In the genomic region with DNA sequence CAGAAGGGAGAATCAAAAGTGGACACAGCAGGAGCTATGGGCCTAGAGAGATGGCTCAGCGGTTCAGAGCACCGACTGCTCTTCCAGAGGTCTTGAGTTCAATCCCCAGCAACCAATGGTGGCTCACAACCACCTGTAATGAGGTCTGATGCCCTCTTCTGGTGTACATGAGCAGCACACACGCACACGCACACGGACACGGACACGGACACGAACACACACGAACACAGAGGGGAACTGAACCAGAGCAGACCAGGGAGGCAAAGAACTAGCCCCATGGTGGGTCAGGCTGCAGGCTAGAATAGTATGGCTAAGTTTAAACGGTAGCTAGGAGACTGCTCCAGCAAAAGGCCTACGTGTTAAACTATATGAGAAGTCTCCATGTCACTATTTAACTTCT, we compare ENCODE assay signal across 21 mouse cellular contexts. TPM values are rescaled to one million over a fixed set of nuclear protein-coding genes. Genes with fewer than 3 reads are reported as not detected.
A peak's percentile ranks its signal among the peaks of the same experiment; 100 is the strongest.
DNase-seq lines count a peak whose midpoint lies in the region; ATAC-seq and TF ChIP-seq lines count a peak whose summit lies in the region.
"Had no signal": no experiment of that assay in that cellular context is flagged by ENCODE, and none has a peak within 500 bp of the region (broad histone marks: within the 10 kb centered on the region; RNA-seq: fewer than 3 reads in every experiment).

No protein-coding gene starts in this region.

- no peaks in the 10 kb centered on the region for H3K9me3 ChIP-seq in kidney, postnatal 0 days (replicated peaks; ENCODE audit: low read length)
- no peaks in the 10 kb centered on the region for H3K9me3 ChIP-seq in midbrain, embryonic 11.5 days (ENCODE audit: control insufficient read depth, low read length)
- no peaks in the 10 kb centered on the region for H3K9me3 ChIP-seq in midbrain, embryonic 14.5 days (ENCODE audit: control insufficient read depth, low read length)
- H3K9me3 ChIP-seq: embryonic facial prominence, embryonic 12.5 days; forebrain, embryonic 12.5 days; heart, embryonic 15.5 days; hindbrain, embryonic 13.5 days had no signal

- TF ChIP-seq POLR2A in embryonic fibroblast, embryonic 13.5 days (IDR thresholded peaks at IDR 0.05; ENCODE audit: low read depth, low read length): no peak

- 90% methylated on average over 11 of the region's 11 CpGs for WGBS in kidney, postnatal 0 days
- WGBS in midbrain, embryonic 11.5 days: 93% methylated on average over 11 of the region's 11 CpGs
- 97% methylated on average over 11 of the region's 11 CpGs for WGBS in midbrain, embryonic 14.5 days

- no peak overlapping the region for H3K4me2 ChIP-seq in kidney, postnatal 0 days (ENCODE audit: low read length)
- no peak overlapping the region for H3K4me2 ChIP-seq in midbrain, embryonic 11.5 days
- H3K4me2 ChIP-seq in midbrain, embryonic 14.5 days (ENCODE audit: low read length): no peak overlapping the region
- H3K4me2 ChIP-seq: embryonic facial prominence, embryonic 12.5 days; forebrain, embryonic 12.5 days; heart, embryonic 11.5 days; heart, embryonic 15.5 days; hindbrain, embryonic 13.5 days had no signal

- H3K36me3 ChIP-seq in kidney, postnatal 0 days (ENCODE audit: insufficient read depth, low read length): peaks cover 54% of the 10 kb centered on the region
- peaks cover 31% of the 10 kb centered on the region for H3K36me3 ChIP-seq in midbrain, embryonic 11.5 days (ENCODE audit: control insufficient read depth, insufficient read depth, low read length)
- peaks cover 96% of the 10 kb centered on the region for H3K36me3 ChIP-seq in midbrain, embryonic 14.5 days (ENCODE audit: control insufficient read depth, insufficient read depth, low read length)

- H3K27me3 ChIP-seq in kidney, postnatal 0 days (ENCODE audit: insufficient read depth, low read length): no peaks in the 10 kb centered on the region
- no peaks in the 10 kb centered on the region for H3K27me3 ChIP-seq in midbrain, embryonic 11.5 days (ENCODE audit: control insufficient read depth, insufficient read depth, low read length)
- no peaks in the 10 kb centered on the region for H3K27me3 ChIP-seq in midbrain, embryonic 14.5 days (ENCODE audit: control insufficient read depth, insufficient read depth, low read length)
- H3K27me3 ChIP-seq: embryonic facial prominence, embryonic 12.5 days; forebrain, embryonic 12.5 days; heart, embryonic 15.5 days; hindbrain, embryonic 13.5 days had no signal

- TF ChIP-seq CTCF in kidney, postnatal 0 days (IDR thresholded peaks at IDR 0.05; ENCODE audit: low read depth): peak; percentile 25; the same call in 1 of the 2 replicates
- TF ChIP-seq CTCF in embryonic fibroblast, embryonic 13.5 days (IDR thresholded peaks at IDR 0.05; ENCODE audit: borderline replicate concordance, insufficient read depth, low read length): peak; percentile 8; the same call in 1 of the 2 replicates

- H3K27ac ChIP-seq in kidney, postnatal 0 days: peak overlapping the region; percentile 60; the same call in 1 of the 2 replicates
- H3K27ac ChIP-seq in midbrain, embryonic 11.5 days (ENCODE audit: low read depth, low read length): no peak overlapping the region
- H3K27ac ChIP-seq in midbrain, embryonic 14.5 days (replicated peaks; ENCODE audit: low read depth, low read length): no peak overlapping the region
- H3K27ac ChIP-seq in embryonic fibroblast, embryonic 13.5 days (ENCODE audit: insufficient read depth, low read length): no peak overlapping the region
- H3K27ac ChIP-seq: embryonic facial prominence, embryonic 12.5 days; forebrain, embryonic 12.5 days; heart, adult 2 months; heart, embryonic 15.5 days; hindbrain, embryonic 13.5 days; hindbrain, postnatal 0 days had no signal

- no peak for DNase-seq in kidney, postnatal 0 days (ENCODE audit: low spot score)
- no peak for DNase-seq in kidney, postnatal 4 days
- DNase-seq in midbrain, embryonic 11.5 days (ENCODE audit: low spot score, missing footprints): peak; percentile 62
- DNase-seq in midbrain, embryonic 14.5 days: no peak
- DNase-seq in R1 (ENCODE audit: low read depth, low spot score): peak; percentile 48
- DNase-seq in embryo, embryonic 10 days (ENCODE audit: low spot score): no peak
- DNase-seq: adrenal gland, adult 2 months; adrenal gland, postnatal 25 days; cerebellum, adult 18-20 months; cerebellum, postnatal 10 days; gastrocnemius, postnatal 14 days; heart, adult 2 months; heart, postnatal 14 days had no signal

- no peak for ATAC-seq in kidney, postnatal 0 days (replicated peaks; ENCODE audit: low FRiP score, low read depth)
- no peak for ATAC-seq in midbrain, embryonic 11.5 days (ENCODE audit: low FRiP score)
- ATAC-seq in midbrain, embryonic 14.5 days (ENCODE audit: low FRiP score, low TSS enrichment): no peak
- ATAC-seq: forebrain, embryonic 16.5 days; hindbrain, postnatal 0 days had no signal

- no peak overlapping the region for H3K9ac ChIP-seq in kidney, postnatal 0 days (ENCODE audit: low read depth, low read length)
- H3K9ac ChIP-seq in midbrain, embryonic 11.5 days (ENCODE audit: low read length): no peak overlapping the region
- no peak overlapping the region for H3K9ac ChIP-seq in midbrain, embryonic 14.5 days (replicated peaks; ENCODE audit: low read length)
- H3K9ac ChIP-seq: embryonic facial prominence, embryonic 12.5 days; forebrain, embryonic 12.5 days; heart, embryonic 15.5 days; hindbrain, embryonic 13.5 days had no signal

- H3K4me1 ChIP-seq in kidney, postnatal 0 days (replicated peaks; ENCODE audit: insufficient read depth, low read length): no peaks in the 10 kb centered on the region
- no peaks in the 10 kb centered on the region for H3K4me1 ChIP-seq in midbrain, embryonic 11.5 days (ENCODE audit: control insufficient read depth, insufficient read depth, low read length)
- no peaks in the 10 kb centered on the region for H3K4me1 ChIP-seq in midbrain, embryonic 14.5 days (ENCODE audit: control insufficient read depth, insufficient read depth, low read length)
- H3K4me1 ChIP-seq in embryonic fibroblast, embryonic 13.5 days (ENCODE audit: control insufficient read depth, insufficient read depth, low read length): no peaks in the 10 kb centered on the region
- H3K4me1 ChIP-seq: embryonic facial prominence, embryonic 12.5 days; forebrain, embryonic 12.5 days; heart, embryonic 15.5 days; hindbrain, embryonic 13.5 days had no signal

- H3K4me3 ChIP-seq in kidney, postnatal 0 days (replicated peaks; ENCODE audit: low read depth, low read length): no peak overlapping the region
- no peak overlapping the region for H3K4me3 ChIP-seq in midbrain, embryonic 11.5 days (ENCODE audit: low read depth, low read length)
- H3K4me3 ChIP-seq in midbrain, embryonic 14.5 days (replicated peaks; ENCODE audit: low read depth, low read length): no peak overlapping the region
- H3K4me3 ChIP-seq in embryonic fibroblast, embryonic 13.5 days (ENCODE audit: insufficient read depth, low read length): no peak overlapping the region
- H3K4me3 ChIP-seq: embryonic facial prominence, embryonic 12.5 days; forebrain, embryonic 12.5 days; heart, adult 2 months; heart, embryonic 15.5 days; hindbrain, embryonic 13.5 days had no signal

RNA-seq across cellular contexts. Expression of gene Kpna6, which starts 9.3 kb away (rescaled TPM):
- 11.7 and 12.7 TPM in 2 replicates for polyA plus RNA-seq in kidney, postnatal 0 days (2015; fragmentation: Nextera tagmentation; extraction: Ambion mirVana)
- 13.6 and 14.9 TPM in 2 replicates for polyA plus RNA-seq in midbrain, embryonic 11.5 days (2014; fragmentation: Nextera tagmentation; extraction: Ambion mirVana)
- 16.2 and 17.1 TPM in 2 replicates for polyA plus RNA-seq in midbrain, embryonic 14.5 days (2014; fragmentation: Nextera tagmentation; extraction: Ambion mirVana)
- polyA plus RNA-seq in embryonic fibroblast, embryonic 13.5 days (2011; ENCODE audit: insufficient read length, low read depth, missing spikeins): 80.7 and 84.3 TPM in 2 replicates

RNA-seq across cellular contexts. Expression of gene Tmem39b, which starts 14.8 kb away (rescaled TPM):
- polyA plus RNA-seq in kidney, postnatal 0 days (2015; fragmentation: Nextera tagmentation; extraction: Ambion mirVana): 12.4 and 12.9 TPM in 2 replicates
- 35.6 and 36.3 TPM in 2 replicates for polyA plus RNA-seq in midbrain, embryonic 11.5 days (2014; fragmentation: Nextera tagmentation; extraction: Ambion mirVana)
- polyA plus RNA-seq in midbrain, embryonic 14.5 days (2014; fragmentation: Nextera tagmentation; extraction: Ambion mirVana): 43.5 and 48.6 TPM in 2 replicates
- 15.4 and 19.1 TPM in 2 replicates for polyA plus RNA-seq in embryonic fibroblast, embryonic 13.5 days (2011; ENCODE audit: insufficient read length, low read depth, missing spikeins)

RNA-seq across cellular contexts. Expression of gene Txlna, which starts 41.0 kb away (rescaled TPM):
- 42.9 and 50.3 TPM in 2 replicates for polyA plus RNA-seq in kidney, postnatal 0 days (2015; fragmentation: Nextera tagmentation; extraction: Ambion mirVana)
- 89.6 and 101 TPM in 2 replicates for polyA plus RNA-seq in midbrain, embryonic 11.5 days (2014; fragmentation: Nextera tagmentation; extraction: Ambion mirVana)
- polyA plus RNA-seq in midbrain, embryonic 14.5 days (2014; fragmentation: Nextera tagmentation; extraction: Ambion mirVana): 37.4 and 64.1 TPM in 2 replicates
- polyA plus RNA-seq in embryonic fibroblast, embryonic 13.5 days (2011; ENCODE audit: insufficient read length, low read depth, missing spikeins): 52.8 and 56.2 TPM in 2 replicates

RNA-seq across cellular contexts. Expression of gene Ccdc28b, which starts 58.1 kb away (rescaled TPM):
- polyA plus RNA-seq in kidney, postnatal 0 days (2015; fragmentation: Nextera tagmentation; extraction: Ambion mirVana): 64.8 and 69.5 TPM in 2 replicates
- polyA plus RNA-seq in midbrain, embryonic 11.5 days (2014; fragmentation: Nextera tagmentation; extraction: Ambion mirVana): 70.0 and 73.9 TPM in 2 replicates
- 127 and 147 TPM in 2 replicates for polyA plus RNA-seq in midbrain, embryonic 14.5 days (2014; fragmentation: Nextera tagmentation; extraction: Ambion mirVana)
- 11.7 and 13.6 TPM in 2 replicates for polyA plus RNA-seq in embryonic fibroblast, embryonic 13.5 days (2011; ENCODE audit: insufficient read length, low read depth, missing spikeins)

Comparison
In these comparisons a context has a peak if more than half of its experiments do, and no peak if none do; other contexts are left out.
1. DNase-seq: peak in midbrain, embryonic 11.5 days (single experiment) and R1 (single experiment); none in kidney, postnatal 0 days (single experiment), kidney, postnatal 4 days (0 of 2), midbrain, embryonic 14.5 days (single experiment) and embryo, embryonic 10 days (single experiment).